Mouse (Mus musculus) heart, adult 2 months (tissue): ENCODE measurements around the gene Iqsec1.

Source experiments
- CTCF ChIP-seq: fragments of 200-600 bp; IDR thresholded peaks from 2 replicates; pipeline ENCODE4 v1.8.1; 2022; ENCODE audit warnings: antibody characterized with exemption, mild to moderate bottlenecking, moderate library complexity
- POLR2A ChIP-seq: fragments of 200-500 bp; IDR thresholded peaks from 2 replicates; pipeline ENCODE4 v1.6.1; 2011; ENCODE audit warnings: mild to moderate bottlenecking, low read depth, low read length, control low read depth; ENCODE audit not compliant: insufficient read depth

GRCm38 (mm10) chr6:90618274-90618673, 370.2 kb downstream of the Iqsec1 start:
- no peak for TF ChIP-seq CTCF
- no peak for TF ChIP-seq POLR2A
